Mouse (Mus musculus) myocyte (in vitro differentiated cells): ENCODE measurements at regions not wholly inside any gene's neighbourhood (a gene's known extent, or its start where the extent isn't known, plus 50 kb on each side); places are given as distances from the start of the nearest gene placed in this dataset.

Experiments
- CEBPB ChIP-seq: IDR thresholded peaks from 2 replicates; pipeline ENCODE4 v1.6.1; 2011; ENCODE audit warnings: mild to moderate bottlenecking, moderate library complexity; ENCODE audit not compliant: poor library complexity, insufficient read depth, severe bottlenecking
- E2F4 ChIP-seq: IDR thresholded peaks from one replicate; pipeline ENCODE4 v1.6.1; 2011; ENCODE audit warnings: mild to moderate bottlenecking, control low read depth, moderate library complexity; ENCODE audit not compliant: insufficient read depth
- MAX ChIP-seq: IDR thresholded peaks from one replicate; pipeline ENCODE4 v1.6.1; 2011; ENCODE audit warnings: low read depth, mild to moderate bottlenecking, control low read depth
- MYOD1 ChIP-seq, 3 experiments: IDR thresholded peaks; one replicate each; pipeline ENCODE4 v1.6.1; 2011; ENCODE audit warnings: control low read depth in 2 of 3, low read depth in 2 of 3, mild to moderate bottlenecking in 2 of 3, moderate library complexity in 1 of 3; ENCODE audit not compliant: insufficient read length in 2 of 3, control insufficient read depth in 1 of 3
- POLR2A ChIP-seq: IDR thresholded peaks from one replicate; pipeline ENCODE4 v1.6.1; 2011; ENCODE audit warnings: low read depth, mild to moderate bottlenecking, control low read depth, moderate library complexity; ENCODE audit not compliant: insufficient read length
- REST ChIP-seq: IDR thresholded peaks from one replicate; pipeline ENCODE4 v1.6.1; 2011; ENCODE audit warnings: mild to moderate bottlenecking, control low read depth, moderate library complexity; ENCODE audit not compliant: insufficient read depth, insufficient read length
- SRF ChIP-seq: IDR thresholded peaks from one replicate; pipeline ENCODE4 v1.6.1; 2011; ENCODE audit warnings: low read depth; ENCODE audit not compliant: control insufficient read depth, insufficient read length
- TCF12 ChIP-seq: IDR thresholded peaks from one replicate; pipeline ENCODE4 v1.6.1; 2011; ENCODE audit warnings: mild to moderate bottlenecking, control low read depth; ENCODE audit not compliant: poor library complexity, insufficient read depth, severe bottlenecking
- TCF3 ChIP-seq: IDR thresholded peaks from one replicate; pipeline ENCODE4 v1.6.1; 2011; ENCODE audit warnings: low read depth, control low read depth; ENCODE audit not compliant: insufficient read length
- USF1 ChIP-seq: IDR thresholded peaks from one replicate; pipeline ENCODE4 v1.6.1; 2011; ENCODE audit warnings: low read depth, mild to moderate bottlenecking, control low read depth, moderate library complexity

GRCm38 (mm10) chr13:78799641-78800040, 600.1 kb upstream of the Nr2f1 start:
- TF ChIP-seq USF1 (no peak), MAX (no peak), POLR2A (no peak), MYOD1 (IDR thresholded peaks at IDR 0.05; ENCODE audit: control insufficient read depth in 1 of 3, insufficient read length in 2 of 3, low read depth in 2 of 3) (no peak), REST (no peak), TCF3 (no peak), SRF (no peak), TCF12 (no peak), CEBPB (no peak), E2F4 (no peak)
